Mouse (Mus musculus) kidney, embryonic 16.5 days (tissue): ENCODE results near the gene Ccnt1. TPM values are rescaled to one million over a fixed set of nuclear protein-coding genes. Genes with fewer than 3 reads are reported as not detected.

Source experiments
- ATAC-seq: fragments of 200-750 bp; cut with Nextera tagmentation; 2 replicates; pipeline ENCODE4 v1.8.0; 2017; ENCODE audit warnings: moderate TSS enrichment; ENCODE audit not compliant: low FRiP score, low TSS enrichment
- H3K27ac ChIP-seq: fragments of 300-500 bp; sonication (generic); 2 replicates; pipeline ENCODE4 v1.5.1; 2014; ENCODE audit warnings: low read length
- H3K27me3 ChIP-seq: fragments of 300-500 bp; sonication (generic); 2 replicates; pipeline ENCODE4 v1.6.1; 2014; ENCODE audit warnings: low read length, control low read depth, mixed read lengths; ENCODE audit not compliant: insufficient read depth
- H3K36me3 ChIP-seq: fragments of 300-500 bp; sonication (generic); 2 replicates; pipeline ENCODE4 v1.6.1; 2014; ENCODE audit warnings: low read length, control low read depth, mixed read lengths; ENCODE audit not compliant: insufficient read depth
- H3K4me1 ChIP-seq: fragments of 300-500 bp; sonication (generic); 2 replicates; pipeline ENCODE4 v1.6.1; 2014; ENCODE audit warnings: low read length, control low read depth, mixed read lengths; ENCODE audit not compliant: insufficient read depth
- H3K4me2 ChIP-seq: fragments of 300-500 bp; sonication (generic); replicated peaks from 2 replicates; pipeline ENCODE4 v1.6.1; 2014; ENCODE audit warnings: low read depth, low read length
- H3K4me3 ChIP-seq: fragments of 300-500 bp; sonication (generic); 2 replicates; pipeline ENCODE4 v1.5.1; 2014; ENCODE audit warnings: mild to moderate bottlenecking, low read length
- H3K9ac ChIP-seq: fragments of 300-500 bp; sonication (generic); replicated peaks from 2 replicates; pipeline ENCODE4 v1.6.1; 2014; ENCODE audit warnings: low read length
- H3K9me3 ChIP-seq: fragments of 300-500 bp; sonication (generic); 2 replicates; pipeline ENCODE4 v1.6.1; 2016; ENCODE audit warnings: low read length, control low read depth
- WGBS: fragments of 180-500 bp; shearing (Covaris S2); extraction: QIAGEN DNeasy Blood & Tissue Kit; methylation state at CpG from one replicate; pipeline ENCODE4 v1.1.7; 2014; 5-methylcytosine and 5-hydroxymethylcytosine counted together
- polyA plus RNA-seq: library from polyadenylated mRNA; unstranded; fragments of >200 nt; fragmentation: Nextera tagmentation; extraction: Ambion mirVana; gene quantifications from 2 replicates; pipeline ENCODE4 v1.2.1, GENCODE M21; 2015

Ccnt1 gene
- polyA plus RNA-seq, 1 experiment from 2014 or later, result 64.4 TPM

DNA sequence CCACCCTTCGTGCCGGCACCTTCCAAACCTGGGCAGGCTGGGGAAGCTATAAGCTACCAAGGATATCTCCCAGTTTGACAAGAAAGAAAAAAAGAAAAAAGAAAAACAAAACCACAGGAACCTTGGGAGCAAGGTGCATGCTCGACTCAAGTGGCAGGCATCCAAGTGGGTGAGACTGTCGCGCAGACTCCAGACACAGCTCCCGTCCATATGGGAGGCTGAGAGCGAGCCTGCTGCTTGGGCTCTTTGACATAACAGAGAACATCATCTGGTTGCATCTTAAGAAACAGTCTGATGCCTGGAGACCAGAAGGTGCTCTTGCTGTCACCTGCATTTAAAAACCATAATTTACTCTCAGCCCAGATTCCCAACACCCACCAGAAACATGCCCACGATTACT is 11.7 kb upstream of the Ccnt1 start:
- Histone ChIP-seq H3K9me3 (no peaks in the 10 kb centered on the region), H3K4me2 (no peak overlapping the region), H3K4me3 (no peak overlapping the region), H3K27ac (no peak overlapping the region), H3K27me3 (no peaks in the 10 kb centered on the region), H3K36me3 (no peaks in the 10 kb centered on the region), H3K9ac (0 out of 2 replicates have a peak overlapping the region, but pooled peaks have one; percentile 11), H3K4me1 (no peaks in the 10 kb centered on the region)
- ATAC-seq, result no peak
- WGBS, result 76% methylated on average over 8 of the region's 8 CpGs

DNA sequence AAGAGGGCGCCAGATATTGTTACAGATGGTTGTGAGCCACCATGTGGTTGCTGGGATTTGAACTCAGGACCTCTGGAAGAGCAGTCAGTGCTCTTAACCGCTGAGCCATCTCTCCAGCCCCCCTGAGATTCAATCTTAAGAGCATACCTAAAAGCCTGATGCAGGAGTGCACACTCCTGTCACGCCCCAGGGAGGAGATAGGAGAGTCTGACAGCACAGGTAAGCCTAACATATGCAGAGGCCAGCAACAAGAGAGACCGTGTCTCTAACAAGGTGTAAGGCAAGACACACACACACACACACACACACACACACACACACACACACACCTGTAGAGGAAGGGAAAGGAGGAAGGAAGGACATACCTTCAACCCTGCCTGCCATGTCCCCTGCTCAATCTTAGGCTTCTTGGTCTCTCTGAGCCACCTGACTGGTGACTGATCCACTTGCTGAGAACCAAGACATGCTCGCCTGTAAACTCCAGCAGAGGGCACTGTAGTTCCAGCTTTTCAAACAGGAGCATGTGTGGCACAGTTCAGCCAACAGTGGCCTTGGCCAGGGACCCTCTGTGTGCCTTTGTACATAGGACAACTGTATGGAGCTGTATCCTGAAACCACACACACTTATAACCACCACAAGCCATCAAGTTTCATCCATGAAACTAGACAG is 9.2 kb upstream of the Ccnt1 start:
- no peak overlapping the region for H3K9ac ChIP-seq
- no peak overlapping the region for H3K4me2 ChIP-seq
- no peak overlapping the region for H3K27ac ChIP-seq
- no peak overlapping the region for H3K4me3 ChIP-seq
- H3K4me1 ChIP-seq, result no peaks in the 10 kb centered on the region
- ATAC-seq, result peak; percentile 88
- WGBS, result 36% methylated on average over 5 of the region's 5 CpGs
- no peaks in the 10 kb centered on the region for H3K9me3 ChIP-seq
- H3K36me3 ChIP-seq, result no peaks in the 10 kb centered on the region
- no peaks in the 10 kb centered on the region for H3K27me3 ChIP-seq

GRCm38 (mm10) chr15:98579310-98579709 is 8.6 kb upstream of the Ccnt1 start:
- Histone ChIP-seq H3K27ac (no peak overlapping the region), H3K9ac (no peak overlapping the region), H3K27me3 (no peaks in the 10 kb centered on the region), H3K4me1 (no peaks in the 10 kb centered on the region), H3K9me3 (no peaks in the 10 kb centered on the region), H3K36me3 (no peaks in the 10 kb centered on the region), H3K4me3 (no peak overlapping the region), H3K4me2 (no peak overlapping the region)
- no peak for ATAC-seq
- 86% methylated on average over 2 of the region's 2 CpGs for WGBS

DNA sequence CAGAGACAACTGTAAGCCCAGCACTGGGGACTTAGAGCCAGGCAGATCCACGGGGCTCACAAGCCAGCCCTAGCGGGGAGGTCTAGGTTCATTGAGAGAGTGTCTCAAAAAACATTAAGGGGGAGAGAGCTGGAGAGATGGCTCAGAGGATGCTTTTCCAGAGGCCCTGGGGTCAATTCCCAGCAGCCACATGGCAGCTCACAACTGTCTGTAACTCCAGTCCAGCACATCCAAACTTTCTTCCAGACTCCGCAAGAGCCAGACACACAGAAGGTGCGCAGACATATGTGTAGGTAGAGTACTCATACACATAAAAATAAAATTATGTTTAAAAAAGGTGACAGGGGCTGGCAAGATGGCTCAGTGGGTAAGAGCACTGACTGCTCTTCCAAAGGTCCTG is 2.6 kb upstream of the Ccnt1 start:
- Histone ChIP-seq H3K9ac (no peak overlapping the region), H3K27ac (no peak overlapping the region), H3K4me2 (no peak overlapping the region), H3K36me3 (no peaks in the 10 kb centered on the region), H3K9me3 (no peaks in the 10 kb centered on the region), H3K27me3 (no peaks in the 10 kb centered on the region), H3K4me1 (peaks cover 9% of the 10 kb centered on the region), H3K4me3 (no peak overlapping the region)
- 71% methylated on average over 4 of the region's 4 CpGs for WGBS
- no peak for ATAC-seq

GRCm38 (mm10) chr15:98569795-98570365 is 843 bp downstream of the Ccnt1 start:
- H3K9ac ChIP-seq, result no peak overlapping the region
- H3K4me3 ChIP-seq, result no peak overlapping the region
- H3K4me1 ChIP-seq, result peaks cover 25% of the 10 kb centered on the region
- no peaks in the 10 kb centered on the region for H3K36me3 ChIP-seq
- H3K27ac ChIP-seq, result no peak overlapping the region
- no peak for ATAC-seq
- no peaks in the 10 kb centered on the region for H3K27me3 ChIP-seq
- WGBS, result 90% methylated on average over 4 of the region's 4 CpGs
- no peak overlapping the region for H3K4me2 ChIP-seq
- H3K9me3 ChIP-seq, result no peaks in the 10 kb centered on the region

- peak overlapping the region; percentile 97; the same call in 1 of the 2 replicates for H3K27ac ChIP-seq
- peak overlapping the region; percentile 93 for H3K9ac ChIP-seq
- ATAC-seq, result no peak
- peak overlapping the region; percentile 88 for H3K4me2 ChIP-seq
- WGBS, result 64% methylated on average over 7 of the region's 7 CpGs
- H3K9me3 ChIP-seq, result no peaks in the 10 kb centered on the region
- no peaks in the 10 kb centered on the region for H3K27me3 ChIP-seq
- H3K4me1 ChIP-seq, result peaks cover 26% of the 10 kb centered on the region
- H3K4me3 ChIP-seq, result peak overlapping the region; percentile 99
- no peaks in the 10 kb centered on the region for H3K36me3 ChIP-seq
Measured at GRCm38 (mm10) chr15:98569216-98569615, 1.5 kb downstream of the Ccnt1 start.

- 4% methylated on average over 22 of the region's 22 CpGs for WGBS
Measured at GRCm38 (mm10) chr15:98568256-98569033, 2.3 kb downstream of the Ccnt1 start.

DNA sequence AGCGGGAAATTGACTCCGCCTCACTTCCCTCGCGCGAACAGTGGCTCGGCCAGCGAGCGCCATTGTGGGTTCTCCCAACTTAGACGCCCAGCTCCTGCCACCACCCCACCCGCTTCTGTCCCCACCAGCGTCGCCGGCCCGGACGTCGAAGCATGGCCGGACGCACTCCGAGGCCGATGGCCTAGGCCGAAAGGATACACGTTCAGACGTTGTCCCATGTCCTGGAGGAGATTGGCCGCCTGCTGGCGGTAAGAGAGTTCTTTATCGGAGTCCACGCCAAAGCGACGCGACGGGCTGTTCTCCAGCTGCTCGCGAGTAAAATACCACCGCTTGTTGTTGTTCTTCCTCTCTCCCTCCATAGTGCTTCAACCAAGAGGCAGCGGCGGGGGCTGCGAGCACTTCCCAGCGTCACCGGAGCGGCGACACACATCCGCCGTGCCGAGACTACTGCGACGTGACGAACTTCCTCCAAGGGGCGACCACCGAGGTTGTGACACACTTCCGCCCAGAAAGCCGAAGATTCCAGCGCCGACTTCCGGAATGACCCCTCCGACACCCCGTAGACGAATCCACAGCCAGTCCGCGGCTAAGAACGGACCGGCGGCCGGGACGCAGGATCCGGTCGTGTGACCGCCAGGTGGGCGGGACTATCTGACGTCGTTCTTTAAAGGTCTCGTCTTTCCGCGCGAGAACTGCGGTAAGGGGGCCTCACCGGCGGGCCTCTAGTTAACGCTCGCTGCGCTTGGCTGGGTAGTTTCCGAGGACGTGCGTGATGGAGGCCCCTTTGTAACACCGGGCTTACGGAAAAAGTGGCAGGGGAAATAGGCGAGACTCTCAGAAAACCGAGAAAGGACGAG is 3.2 kb downstream of the Ccnt1 start:
- under 1% methylated on average over 88 of the region's 88 CpGs for WGBS
- peak overlapping the region; percentile 98 for H3K27ac ChIP-seq
- H3K4me1 ChIP-seq, result peaks cover 26% of the 10 kb centered on the region
- ATAC-seq, result peak; percentile 96
- H3K27me3 ChIP-seq, result no peaks in the 10 kb centered on the region
- peak overlapping the region; percentile 99 for H3K4me3 ChIP-seq
- H3K36me3 ChIP-seq, result peaks cover 12% of the 10 kb centered on the region
- H3K4me2 ChIP-seq, result peak overlapping the region; percentile 94
- peak overlapping the region; percentile 96 for H3K9ac ChIP-seq
- no peaks in the 10 kb centered on the region for H3K9me3 ChIP-seq

More at GRCm38 (mm10) chr15:98568256-98569033, 2.3 kb downstream of the Ccnt1 start:
- Histone ChIP-seq H3K27me3 (no peaks in the 10 kb centered on the region), H3K4me3 (peak overlapping the region; percentile 99), H3K9me3 (no peaks in the 10 kb centered on the region), H3K9ac (peak overlapping the region; percentile 93), H3K36me3 (peaks cover 3% of the 10 kb centered on the region), H3K4me2 (peak overlapping the region; percentile 88), H3K27ac (peak overlapping the region; percentile 97), H3K4me1 (peaks cover 26% of the 10 kb centered on the region)
- ATAC-seq, result 0 out of 2 replicates have a peak, but pooled peaks have one; percentile 17

DNA sequence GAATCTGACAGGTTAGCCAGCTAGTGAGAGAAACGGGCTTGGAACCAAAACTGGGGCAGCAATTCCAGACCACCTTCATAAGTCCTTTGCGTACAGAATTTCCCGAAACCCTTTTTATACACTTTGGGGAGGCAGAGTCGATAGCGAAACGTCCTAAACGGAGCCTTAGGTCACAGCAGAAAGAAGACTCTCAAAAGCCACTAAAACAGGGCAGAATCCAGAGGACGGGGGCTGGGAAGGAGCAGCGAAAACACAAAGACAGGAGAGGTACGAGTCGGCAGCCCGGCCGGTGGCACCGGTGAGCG is 3.8 kb downstream of the Ccnt1 start:
- Histone ChIP-seq H3K36me3 (peaks cover 13% of the 10 kb centered on the region), H3K27me3 (no peaks in the 10 kb centered on the region), H3K4me2 (peak overlapping the region; percentile 94), H3K9me3 (no peaks in the 10 kb centered on the region), H3K4me1 (peaks cover 26% of the 10 kb centered on the region), H3K4me3 (peak overlapping the region; percentile 99), H3K27ac (peak overlapping the region; percentile 98), H3K9ac (peak overlapping the region; percentile 96)
- WGBS, result under 1% methylated on average over 15 of the region's 15 CpGs
- no peak for ATAC-seq
